In genomic region chr15:84231721-84232561, GRCm38 (mm10) we compare ENCODE assay signal across 8 mouse cellular contexts. TPM values are rescaled to one million over a fixed set of nuclear protein-coding genes. Genes with fewer than 3 reads are reported as not detected.
DNase-seq lines count a peak whose midpoint lies in the region; ATAC-seq lines count a peak whose summit lies in the region.

Gene Parvb, plus strand, starts transcription at chr15:84232043.

- H3K27me3 ChIP-seq in hindbrain, embryonic 13.5 days, result peaks cover 3% of the 10 kb centered on the region; the same call in 1 of the 2 replicates

- H3K9ac ChIP-seq in hindbrain, embryonic 13.5 days, result peak within 1 kb of the TSS; percentile 75

- H3K4me3 ChIP-seq in hindbrain, embryonic 13.5 days, result peak within 1 kb of the TSS; percentile 45

- no peaks in the 10 kb centered on the region for H3K36me3 ChIP-seq in hindbrain, embryonic 13.5 days

- no peaks in the 10 kb centered on the region for H3K9me3 ChIP-seq in hindbrain, embryonic 13.5 days

- peaks cover 59% of the 10 kb centered on the region for H3K4me1 ChIP-seq in hindbrain, embryonic 13.5 days (replicated peaks)

- H3K4me2 ChIP-seq in hindbrain, embryonic 13.5 days, result peak within 1 kb of the TSS; percentile 84

- under 1% methylated on average over 53 of the region's 53 CpGs for whole genome bisulfite sequencing in hindbrain, embryonic 13.5 days

- ATAC-seq in hindbrain, embryonic 13.5 days (ENCODE audit: low FRiP score), result peak; percentile 46

- H3K27ac ChIP-seq in hindbrain, embryonic 13.5 days, result peak within 1 kb of the TSS; percentile 74

- peak; percentile 84 for DNase-seq in adrenal gland, adult 2 months
- DNase-seq in cerebellum, postnatal 14 days, result peak; percentile 52 to 58
- DNase-seq in gastrocnemius, adult 18-20 months (ENCODE audit: low spot score), result peak; percentile 68
- peak; percentile 45 to 58 for DNase-seq in layer of hippocampus, postnatal 36 days
- DNase-seq in lung, postnatal 14 days, result peak; percentile 66
- peak; percentile 45 for DNase-seq in right cerebral cortex, postnatal 25 days
- no peak for DNase-seq in thymus, postnatal 0 days (ENCODE audit: low spot score)

RNA-seq across cellular contexts. Expression of gene Parvb, which starts in this region (rescaled TPM):
- 10 to 100 TPM; 17.5 to 19.2 TPM for total RNA-seq in adrenal gland, adult 2 months (2021)
- polyA plus RNA-seq in adrenal gland, adult 2 months (2012; rRNA removed), result 8.3 and 9.4 TPM in 2 replicates
- 10 to 100 TPM; 35.7 to 58.2 TPM for total RNA-seq in gastrocnemius, adult 18-20 months (2021)
- 3.9 and 4.5 TPM in 2 replicates for polyA plus RNA-seq in hindbrain, embryonic 13.5 days (2015; fragmentation: Nextera tagmentation; extraction: Ambion mirVana)
- total RNA-seq in layer of hippocampus, postnatal 36 days (2021), result 10 to 100 TPM; 32.4 to 37.7 TPM
- 2.8 and 3.1 TPM in 2 replicates for polyA plus RNA-seq in thymus, postnatal 0 days (2015; fragmentation: Nextera tagmentation; extraction: Ambion mirVana)
